Mouse (Mus musculus) adrenal gland, postnatal 4 days (tissue): ENCODE measurements at regions not wholly inside any gene's neighbourhood (a gene's known extent, or its start where the extent isn't known, plus 50 kb on each side); places are given as distances from the start of the nearest gene placed in this dataset.

Experiments used
- DNase-seq, 2 experiments: peaks; one replicate each; pipeline ENCODE4 v3.0.0; 2021 to 2022; ENCODE audit warnings: low spot score in 2 of 2, mixed read lengths in 2 of 2

- no peak for DNase-seq
Measured at GRCm38 (mm10) chr2:108904121-108904733, 376.3 kb upstream of the Kif18a start.

GRCm38 (mm10) chr2:108913555-108913954 lies 367.0 kb upstream of the Kif18a start:
- DNase-seq, result no peak

GRCm38 (mm10) chr2:108913967-108914366 lies 366.6 kb upstream of the Kif18a start:
- DNase-seq, result no peak

GRCm38 (mm10) chr2:108919500-108920045 lies 361.0 kb upstream of the Kif18a start:
- no peak for DNase-seq

GRCm38 (mm10) chr2:108920111-108920510 lies 360.4 kb upstream of the Kif18a start:
- no peak for DNase-seq

GRCm38 (mm10) chr2:108935981-108936762 lies 344.4 kb upstream of the Kif18a start:
- no peak for DNase-seq

- no peak for DNase-seq
Measured at GRCm38 (mm10) chr2:108980921-108981320, 299.6 kb upstream of the Kif18a start.

GRCm38 (mm10) chr2:109016223-109016622 lies 264.3 kb upstream of the Kif18a start:
- DNase-seq, result no peak

GRCm38 (mm10) chr2:109017018-109017707 lies 263.4 kb upstream of the Kif18a start:
- no peak for DNase-seq

- no peak for DNase-seq
Measured at GRCm38 (mm10) chr2:109038131-109038695, 242.3 kb upstream of the Kif18a start.
